Mouse (Mus musculus) forebrain, embryonic 15.5 days (tissue): ENCODE measurements around the gene Kank4. TPM values are rescaled to one million over a fixed set of nuclear protein-coding genes. Genes with fewer than 3 reads are reported as not detected.
"Not testable (repeated sequence)": the region's sequence is repeated elsewhere in the genome, so short reads cannot be mapped to it uniquely, and the experiment has no call there.

ENCODE experiments used
- ATAC-seq: fragments of 200-750 bp; cut with Nextera tagmentation; replicated peaks from 2 replicates; pipeline ENCODE4 v1.8.0; 2017; ENCODE audit warnings: mild to moderate bottlenecking, moderate TSS enrichment, moderate library complexity
- H3K27ac ChIP-seq: fragments of 300-500 bp; sonication (generic); replicated peaks from 2 replicates; pipeline ENCODE4 v1.5.1; 2015; ENCODE audit warnings: mild to moderate bottlenecking, inconsistent platforms
- H3K27me3 ChIP-seq: fragments of 300-500 bp; sonication (generic); 2 replicates; pipeline ENCODE4 v1.6.1; 2015; ENCODE audit warnings: inconsistent platforms
- H3K36me3 ChIP-seq: fragments of 300-500 bp; sonication (generic); 2 replicates; pipeline ENCODE4 v1.6.1; 2015; ENCODE audit warnings: mild to moderate bottlenecking, inconsistent platforms
- H3K4me1 ChIP-seq: fragments of 300-500 bp; sonication (generic); 2 replicates; pipeline ENCODE4 v1.6.1; 2015; ENCODE audit warnings: inconsistent platforms
- H3K4me2 ChIP-seq: fragments of 300-500 bp; sonication (generic); replicated peaks from 2 replicates; pipeline ENCODE4 v1.6.1; 2015; ENCODE audit warnings: mild to moderate bottlenecking, inconsistent platforms
- H3K4me3 ChIP-seq: fragments of 300-500 bp; sonication (generic); 2 replicates; pipeline ENCODE4 v1.5.1; 2015; ENCODE audit warnings: mild to moderate bottlenecking, inconsistent platforms
- H3K9ac ChIP-seq: fragments of 300-500 bp; sonication (generic); replicated peaks from 2 replicates; pipeline ENCODE4 v1.6.1; 2015; ENCODE audit warnings: mild to moderate bottlenecking, inconsistent platforms
- H3K9me3 ChIP-seq: fragments of 300-500 bp; sonication (generic); 2 replicates; pipeline ENCODE4 v1.6.1; 2016; ENCODE audit warnings: inconsistent platforms
- WGBS: fragments of 180-500 bp; shearing (Covaris S2); methylation state at CpG from one replicate; pipeline ENCODE4 v1.1.7; 2015; ENCODE audit warnings: mixed read lengths; 5-methylcytosine and 5-hydroxymethylcytosine counted together
- polyA plus RNA-seq: library from polyadenylated mRNA; unstranded; fragments of >200 nt; fragmentation: Nextera tagmentation; extraction: Ambion mirVana; gene quantifications from 2 replicates; pipeline ENCODE4 v1.2.1, GENCODE M21; 2015

Kank4 gene
- polyA plus RNA-seq, result 0.25 and 0.29 TPM in 2 replicates

GRCm38 (mm10) chr4:98817184-98817911 lies at the start of gene Kank4:
Gene Kank4 (minus strand): TSS chr4:98817537.
- peak; percentile 81 for ATAC-seq
- Histone ChIP-seq H3K27ac (no peak within 1 kb of the TSS), H3K27me3 (peaks cover 42% of the 10 kb centered on the region), H3K9me3 (no peaks in the 10 kb centered on the region), H3K4me3 (peak within 1 kb of the TSS; percentile 69), H3K36me3 (no peaks in the 10 kb centered on the region), H3K4me1 (peaks cover 11% of the 10 kb centered on the region; the same call in 1 of the 2 replicates), H3K4me2 (peak within 1 kb of the TSS; percentile 99), H3K9ac (peak within 1 kb of the TSS; percentile 61)
- under 1% methylated on average over 63 of the region's 72 CpGs for WGBS

GRCm38 (mm10) chr4:98865386-98866237 lies 48.3 kb upstream of the Kank4 start:
- Histone ChIP-seq H3K9ac (no peak overlapping the region), H3K9me3 (no peaks in the 10 kb centered on the region), H3K27ac (no peak overlapping the region), H3K4me1 (peaks cover 3% of the 10 kb centered on the region; the same call in 1 of the 2 replicates), H3K27me3 (no peaks in the 10 kb centered on the region), H3K4me2 (no peak overlapping the region), H3K4me3 (no peak overlapping the region), H3K36me3 (no peaks in the 10 kb centered on the region)
- ATAC-seq, result no peak
- WGBS, result 64% methylated on average over 14 of the region's 14 CpGs

- Histone ChIP-seq H3K27ac (no peak overlapping the region), H3K36me3 (no peaks in the 10 kb centered on the region), H3K4me1 (peaks cover 3% of the 10 kb centered on the region; the same call in 1 of the 2 replicates), H3K9me3 (no peaks in the 10 kb centered on the region), H3K4me3 (no peak overlapping the region), H3K9ac (no peak overlapping the region), H3K4me2 (no peak overlapping the region), H3K27me3 (no peaks in the 10 kb centered on the region)
- 77% methylated on average over 3 of the region's 3 CpGs for WGBS
- no peak for ATAC-seq
These were observed 47.2 kb upstream of the Kank4 start for GRCm38 (mm10) chr4:98864546-98864945.

GRCm38 (mm10) chr4:98864094-98864493 lies 46.8 kb upstream of the Kank4 start:
- 81% methylated on average over 1 of the region's 2 CpGs for WGBS

GRCm38 (mm10) chr4:98863451-98863850 lies 46.1 kb upstream of the Kank4 start:
- ATAC-seq, result no peak
- Histone ChIP-seq H3K4me3 (no peak overlapping the region), H3K9ac (no peak overlapping the region), H3K4me1 (peaks cover 3% of the 10 kb centered on the region; the same call in 1 of the 2 replicates), H3K9me3 (no peaks in the 10 kb centered on the region), H3K27me3 (no peaks in the 10 kb centered on the region), H3K4me2 (no peak overlapping the region), H3K36me3 (no peaks in the 10 kb centered on the region), H3K27ac (no peak overlapping the region)
- WGBS, result 85% methylated on average over 2 of the region's 2 CpGs

More at GRCm38 (mm10) chr4:98864094-98864493, 46.8 kb upstream of the Kank4 start:
- H3K27ac ChIP-seq, result no peak overlapping the region
- no peak overlapping the region for H3K9ac ChIP-seq
- no peaks in the 10 kb centered on the region for H3K27me3 ChIP-seq
- H3K4me1 ChIP-seq, result peaks cover 3% of the 10 kb centered on the region; the same call in 1 of the 2 replicates
- H3K4me2 ChIP-seq, result no peak overlapping the region
- H3K4me3 ChIP-seq, result no peak overlapping the region
- H3K36me3 ChIP-seq, result no peaks in the 10 kb centered on the region
- ATAC-seq, result no peak
- H3K9me3 ChIP-seq, result no peaks in the 10 kb centered on the region

GRCm38 (mm10) chr4:98858151-98858855 lies 41.0 kb upstream of the Kank4 start:
- H3K9ac ChIP-seq, result no peak overlapping the region
- no peaks in the 10 kb centered on the region for H3K4me1 ChIP-seq
- no peaks in the 10 kb centered on the region for H3K27me3 ChIP-seq
- no peaks in the 10 kb centered on the region for H3K36me3 ChIP-seq
- no peak overlapping the region for H3K27ac ChIP-seq
- 78% methylated on average over 4 of the region's 4 CpGs for WGBS
- no peaks in the 10 kb centered on the region for H3K9me3 ChIP-seq
- no peak overlapping the region for H3K4me2 ChIP-seq
- no peak for ATAC-seq
- no peak overlapping the region for H3K4me3 ChIP-seq

GRCm38 (mm10) chr4:98857037-98857648 lies 39.8 kb upstream of the Kank4 start:
- no peak overlapping the region for H3K9ac ChIP-seq
- H3K4me3 ChIP-seq, result no peak overlapping the region
- no peaks in the 10 kb centered on the region for H3K4me1 ChIP-seq
- H3K9me3 ChIP-seq, result no peaks in the 10 kb centered on the region
- no peak overlapping the region for H3K4me2 ChIP-seq
- 78% methylated on average over 11 of the region's 11 CpGs for WGBS
- H3K27me3 ChIP-seq, result no peaks in the 10 kb centered on the region
- no peak overlapping the region for H3K27ac ChIP-seq
- ATAC-seq, result no peak
- H3K36me3 ChIP-seq, result no peaks in the 10 kb centered on the region

- no peak overlapping the region for H3K4me2 ChIP-seq
- H3K9me3 ChIP-seq, result no peaks in the 10 kb centered on the region
- ATAC-seq, result no peak
- no peak overlapping the region for H3K4me3 ChIP-seq
- no peaks in the 10 kb centered on the region for H3K4me1 ChIP-seq
- no peak overlapping the region for H3K9ac ChIP-seq
- WGBS, result 92% methylated on average over 4 of the region's 4 CpGs
- no peaks in the 10 kb centered on the region for H3K36me3 ChIP-seq
- H3K27ac ChIP-seq, result no peak overlapping the region
- no peaks in the 10 kb centered on the region for H3K27me3 ChIP-seq
These were observed 36.6 kb upstream of the Kank4 start for GRCm38 (mm10) chr4:98853926-98854325.

- not testable (repeated sequence) for H3K9me3 ChIP-seq, H3K27me3 ChIP-seq, H3K36me3 ChIP-seq, H3K27ac ChIP-seq, H3K4me3 ChIP-seq, H3K9ac ChIP-seq, ATAC-seq, H3K4me2 ChIP-seq, H3K4me1 ChIP-seq
- WGBS, result 86% methylated on average over 1 of the region's 1 CpGs
These were observed 33.1 kb upstream of the Kank4 start for GRCm38 (mm10) chr4:98850485-98850884.

GRCm38 (mm10) chr4:98847120-98847885 lies 30.0 kb upstream of the Kank4 start:
- Histone ChIP-seq H3K27me3 (no peaks in the 10 kb centered on the region), H3K36me3 (no peaks in the 10 kb centered on the region), H3K9me3 (no peaks in the 10 kb centered on the region), H3K27ac (no peak overlapping the region), H3K4me2 (no peak overlapping the region), H3K9ac (no peak overlapping the region), H3K4me3 (no peak overlapping the region), H3K4me1 (no peaks in the 10 kb centered on the region)
- WGBS, result 83% methylated on average over 6 of the region's 6 CpGs
- ATAC-seq, result no peak

- 60% methylated on average over 3 of the region's 3 CpGs for WGBS
- Histone ChIP-seq H3K27ac (no peak overlapping the region), H3K4me3 (no peak overlapping the region), H3K27me3 (no peaks in the 10 kb centered on the region), H3K36me3 (no peaks in the 10 kb centered on the region), H3K9me3 (no peaks in the 10 kb centered on the region), H3K4me2 (no peak overlapping the region), H3K4me1 (no peaks in the 10 kb centered on the region), H3K9ac (no peak overlapping the region)
- ATAC-seq, result no peak
These were observed 29.1 kb upstream of the Kank4 start for GRCm38 (mm10) chr4:98846396-98846795.
